Comparison of ENCODE assay signal across 11 mouse cellular contexts in the genomic region with DNA sequence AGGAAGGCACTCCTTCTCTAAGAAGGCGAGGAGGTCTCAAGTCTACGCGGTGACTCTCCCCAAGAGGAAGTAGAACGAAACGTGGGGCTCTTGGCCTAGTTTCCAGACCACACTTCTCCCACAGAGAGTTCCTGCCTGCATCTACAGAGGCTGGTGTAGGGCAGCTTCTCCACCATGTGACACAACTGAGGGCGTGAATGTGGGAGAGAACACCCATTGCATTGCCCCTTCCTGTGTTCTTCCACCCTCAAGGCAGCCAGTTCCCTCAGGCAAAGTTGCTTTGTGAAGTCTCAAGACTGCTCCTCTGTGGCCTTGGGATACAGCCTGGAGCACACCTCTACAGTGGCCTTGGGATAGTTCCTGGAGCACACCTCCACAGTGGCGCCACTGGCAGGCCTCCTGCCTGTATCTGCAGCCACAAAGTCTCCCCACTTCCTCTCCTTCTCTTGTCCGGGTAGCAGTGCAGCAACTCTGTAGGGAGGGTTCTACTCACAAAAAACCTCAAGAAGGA. TPM values are rescaled to one million over a fixed set of nuclear protein-coding genes. Genes with fewer than 3 reads are reported as not detected.
DNase-seq lines count a peak whose midpoint lies in the region; ATAC-seq and TF ChIP-seq lines count a peak whose summit lies in the region.
"Had no signal": no experiment of that assay in that cellular context is flagged by ENCODE, and none has a peak within 500 bp of the region (broad histone marks: within the 10 kb centered on the region; RNA-seq: fewer than 3 reads in every experiment).

No protein-coding gene starts in this region.

- no peak for TF ChIP-seq POLR2A in liver, adult 2 months (IDR thresholded peaks at IDR 0.05; ENCODE audit: extremely low read depth, insufficient read depth, low read length)
- no peak for TF ChIP-seq POLR2A in bone marrow, adult 2 months (IDR thresholded peaks at IDR 0.05; ENCODE audit: borderline replicate concordance, control insufficient read depth, low read depth, low read length)

- TF ChIP-seq CTCF in liver, adult 2 months (IDR thresholded peaks at IDR 0.05; ENCODE audit: low read depth, low read length) = no peak
- no peak for TF ChIP-seq CTCF in bone marrow, adult 2 months (IDR thresholded peaks at IDR 0.05; ENCODE audit: control insufficient read depth, insufficient read depth, low read length)

- peaks cover 16% of the 10 kb centered on the region for H3K4me1 ChIP-seq in liver, adult 2 months (ENCODE audit: control insufficient read depth, insufficient read depth, low read length)
- H3K4me1 ChIP-seq in bone marrow, adult 2 months (ENCODE audit: control insufficient read depth, insufficient read depth, low read length) = peaks cover 17% of the 10 kb centered on the region; the same call in 1 of the 2 replicates
- peaks cover 63% of the 10 kb centered on the region for H3K4me1 ChIP-seq in liver, embryonic 15.5 days (replicated peaks)
- peaks cover 18% of the 10 kb centered on the region for H3K4me1 ChIP-seq in intestine, embryonic 16.5 days (ENCODE audit: control insufficient read depth, insufficient read depth, low read length)

- no peak overlapping the region for H3K9ac ChIP-seq in liver, adult 2 months (ENCODE audit: low read depth, low read length)
- no peak overlapping the region; the same call in 1 of the 2 replicates for H3K9ac ChIP-seq in liver, embryonic 15.5 days
- no peak overlapping the region for H3K9ac ChIP-seq in intestine, embryonic 16.5 days (ENCODE audit: low read depth, low read length)

- H3K9me3 ChIP-seq in liver, embryonic 15.5 days (replicated peaks) = no peaks in the 10 kb centered on the region
- H3K9me3 ChIP-seq in intestine, embryonic 16.5 days (ENCODE audit: control insufficient read depth, low read length) = no peaks in the 10 kb centered on the region

- 0 out of 2 replicates have a peak overlapping the region, but pooled peaks have one; percentile 29 for H3K27ac ChIP-seq in liver, adult 2 months (replicated peaks; ENCODE audit: insufficient read depth, low read depth, low read length)
- H3K27ac ChIP-seq in bone marrow, adult 2 months (ENCODE audit: control insufficient read depth, insufficient read depth, low read depth, low read length, poor library complexity) = peak overlapping the region; percentile 76
- H3K27ac ChIP-seq in liver, embryonic 15.5 days (replicated peaks) = peak overlapping the region; percentile 83
- no peak overlapping the region; the same call in 1 of the 2 replicates for H3K27ac ChIP-seq in intestine, embryonic 16.5 days (ENCODE audit: low read length)

- peak; percentile 35 for DNase-seq in liver, adult 2 months (ENCODE audit: extremely low read depth, low read depth, low spot score)
- DNase-seq in liver = no peak
- DNase-seq in thymus, adult 18-20 months = peak; percentile 73 to 87
- DNase-seq in gastrocnemius, postnatal 25 days = no peak
- DNase-seq in left cerebral cortex, adult 18-20 months (ENCODE audit: low spot score in 2 of 2) = no peak
- DNase-seq: kidney, postnatal 14 days had no signal

- H3K4me2 ChIP-seq in liver, embryonic 15.5 days = peak overlapping the region; percentile 97
- H3K4me2 ChIP-seq in intestine, embryonic 16.5 days (ENCODE audit: low read depth, low read length) = no peak overlapping the region

- H3K79me2 ChIP-seq in liver, adult 2 months (ENCODE audit: control insufficient read depth, insufficient read depth, low read length) = peaks cover 18% of the 10 kb centered on the region

- no peaks in the 10 kb centered on the region for H3K36me3 ChIP-seq in liver, adult 2 months (ENCODE audit: control insufficient read depth, insufficient read depth, low read length)
- peaks cover 24% of the 10 kb centered on the region for H3K36me3 ChIP-seq in liver, embryonic 15.5 days (replicated peaks)
- peaks cover 2% of the 10 kb centered on the region; the same call in 1 of the 2 replicates for H3K36me3 ChIP-seq in intestine, embryonic 16.5 days (ENCODE audit: control insufficient read depth, insufficient read depth, low read length)

- ATAC-seq in liver, embryonic 15.5 days (ENCODE audit: insufficient read depth) = no peak
- no peak for ATAC-seq in intestine, embryonic 16.5 days

- 87% methylated on average over 8 of the region's 8 CpGs for WGBS in liver, adult 2 months
- WGBS in bone marrow, adult 2 months = 11% methylated on average over 8 of the region's 8 CpGs
- 48% methylated on average over 8 of the region's 8 CpGs for WGBS in liver, embryonic 15.5 days (ENCODE audit: insufficient replicate concordance)
- 84% methylated on average over 8 of the region's 8 CpGs for WGBS in intestine, embryonic 16.5 days

- no peak overlapping the region for H3K4me3 ChIP-seq in liver, adult 2 months (ENCODE audit: insufficient read depth, low read depth, low read length)
- peak overlapping the region; percentile 6 for H3K4me3 ChIP-seq in bone marrow, adult 2 months (replicated peaks; ENCODE audit: control insufficient read depth, low read depth, low read length)
- H3K4me3 ChIP-seq in liver, embryonic 15.5 days (replicated peaks) = peak overlapping the region; percentile 97
- H3K4me3 ChIP-seq in intestine, embryonic 16.5 days (ENCODE audit: low read length) = no peak overlapping the region

- no peaks in the 10 kb centered on the region for H3K27me3 ChIP-seq in liver, adult 2 months (ENCODE audit: control insufficient read depth, insufficient read depth, low read length)
- H3K27me3 ChIP-seq in liver, embryonic 15.5 days = no peaks in the 10 kb centered on the region
- no peaks in the 10 kb centered on the region for H3K27me3 ChIP-seq in intestine, embryonic 16.5 days (replicated peaks; ENCODE audit: control insufficient read depth, insufficient read depth, low read length)

RNA-seq across cellular contexts. Expression of a gene that starts 1.9 kb away (rescaled TPM):
- 5.3 and 6.8 TPM in 2 replicates for total RNA-seq in liver, adult 2 months (2014; rRNA removed)
- 22.8 and 24.2 TPM in 2 replicates for polyA plus RNA-seq in liver, adult 2 months (2012; rRNA removed)
- polyA plus RNA-seq in bone marrow, adult 2 months (2011; ENCODE audit: insufficient read depth, insufficient read length, low replicate concordance, missing spikeins) = 17.4 and 32.7 TPM in 2 replicates
- polyA plus RNA-seq in liver, embryonic 15.5 days (2015; fragmentation: Nextera tagmentation; extraction: Ambion mirVana) = 11.5 and 15.1 TPM in 2 replicates
- 29.2 and 30.4 TPM in 2 replicates for polyA plus RNA-seq in intestine, embryonic 16.5 days (2015; fragmentation: Nextera tagmentation; extraction: Ambion mirVana)
- 10 to 100 TPM; 24.7 to 30.7 TPM for total RNA-seq in gastrocnemius, postnatal 25 days (2021)
- 10 to 100 TPM; 37.7 to 50.0 TPM for total RNA-seq in left cerebral cortex, adult 18-20 months (2021)

RNA-seq across cellular contexts. Expression of a gene that starts 2.0 kb away (rescaled TPM):
- 7.0 and 13.5 TPM in 2 replicates for total RNA-seq in liver, adult 2 months (2014; rRNA removed)
- 21.1 and 27.0 TPM in 2 replicates for polyA plus RNA-seq in liver, adult 2 months (2012; rRNA removed)
- polyA plus RNA-seq in bone marrow, adult 2 months (2011; ENCODE audit: insufficient read depth, insufficient read length, low replicate concordance, missing spikeins) = 62.9 and 122 TPM in 2 replicates
- polyA plus RNA-seq in liver, embryonic 15.5 days (2015; fragmentation: Nextera tagmentation; extraction: Ambion mirVana) = 12.4 and 13.1 TPM in 2 replicates
- 37.9 and 43.6 TPM in 2 replicates for polyA plus RNA-seq in intestine, embryonic 16.5 days (2015; fragmentation: Nextera tagmentation; extraction: Ambion mirVana)
- total RNA-seq in gastrocnemius, postnatal 25 days (2021) = 1 to 10 TPM; 6.7 to 7.4 TPM
- 10 to 100 TPM; 25.4 to 28.7 TPM for total RNA-seq in left cerebral cortex, adult 18-20 months (2021)

RNA-seq across cellular contexts. Expression of a gene that starts 13.4 kb away (rescaled TPM):
- total RNA-seq in liver, adult 2 months (2014; rRNA removed) = not detected in 2 replicates
- polyA plus RNA-seq in liver, adult 2 months (2012; rRNA removed) = 0.44 and 0.46 TPM in 2 replicates
- 2.2 TPM in 1 of 2 replicates, not detected in the other for polyA plus RNA-seq in bone marrow, adult 2 months (2011; ENCODE audit: insufficient read depth, insufficient read length, low replicate concordance, missing spikeins)
- polyA plus RNA-seq in liver, embryonic 15.5 days (2015; fragmentation: Nextera tagmentation; extraction: Ambion mirVana) = 0.38 and 0.64 TPM in 2 replicates
- polyA plus RNA-seq in intestine, embryonic 16.5 days (2015; fragmentation: Nextera tagmentation; extraction: Ambion mirVana) = 0.73 and 0.83 TPM in 2 replicates
- 10 to 100 TPM in 1 of 2 experiments, 1 to 10 TPM in 1; 5.4 to 11.7 TPM for total RNA-seq in gastrocnemius, postnatal 25 days (2021)
- total RNA-seq in left cerebral cortex, adult 18-20 months (2021) = under 1 TPM; 0.51 to 0.61 TPM
- polyA plus RNA-seq: erythroblast, embryonic 14.5 days; neural tube, embryonic 11.5 days had no signal

RNA-seq across cellular contexts. Expression of a gene that starts 30.7 kb away (rescaled TPM):
- total RNA-seq in liver, adult 2 months (2014; rRNA removed) = 15.3 and 20.9 TPM in 2 replicates
- 68.7 and 71.4 TPM in 2 replicates for polyA plus RNA-seq in liver, adult 2 months (2012; rRNA removed)
- 2.4 and 6.3 TPM in 2 replicates for polyA plus RNA-seq in bone marrow, adult 2 months (2011; ENCODE audit: insufficient read depth, insufficient read length, low replicate concordance, missing spikeins)
- 24.3 and 25.1 TPM in 2 replicates for polyA plus RNA-seq in liver, embryonic 15.5 days (2015; fragmentation: Nextera tagmentation; extraction: Ambion mirVana)
- polyA plus RNA-seq in intestine, embryonic 16.5 days (2015; fragmentation: Nextera tagmentation; extraction: Ambion mirVana) = 80.4 and 81.7 TPM in 2 replicates
- total RNA-seq in gastrocnemius, postnatal 25 days (2021) = 1 to 10 TPM; 4.2 to 5.2 TPM
- 10 to 100 TPM; 25.3 to 27.4 TPM for total RNA-seq in left cerebral cortex, adult 18-20 months (2021)

RNA-seq across cellular contexts. Expression of a gene that starts 41.2 kb away (rescaled TPM):
- 13.9 and 23.4 TPM in 2 replicates for total RNA-seq in liver, adult 2 months (2014; rRNA removed)
- polyA plus RNA-seq in liver, adult 2 months (2012; rRNA removed) = 24.4 and 34.2 TPM in 2 replicates
- 168 and 494 TPM in 2 replicates for polyA plus RNA-seq in bone marrow, adult 2 months (2011; ENCODE audit: insufficient read depth, insufficient read length, low replicate concordance, missing spikeins)
- 196 TPM in 2 replicates for polyA plus RNA-seq in liver, embryonic 15.5 days (2015; fragmentation: Nextera tagmentation; extraction: Ambion mirVana)
- 338 and 349 TPM in 2 replicates for polyA plus RNA-seq in intestine, embryonic 16.5 days (2015; fragmentation: Nextera tagmentation; extraction: Ambion mirVana)
- total RNA-seq in gastrocnemius, postnatal 25 days (2021) = 1 to 10 TPM; 7.6 to 8.9 TPM
- 1 to 10 TPM; 7.9 to 8.7 TPM for total RNA-seq in left cerebral cortex, adult 18-20 months (2021)

Comparison
In these comparisons a context has a peak if more than half of its experiments do, and no peak if none do; other contexts are left out.
1. DNase-seq: peak in liver, adult 2 months (single experiment) and thymus, adult 18-20 months (2 of 2); none in liver (single experiment), gastrocnemius, postnatal 25 days (single experiment) and left cerebral cortex, adult 18-20 months (0 of 2).
2. H3K4me3 ChIP-seq: peak in bone marrow, adult 2 months (single experiment) and liver, embryonic 15.5 days (single experiment); none in liver, adult 2 months (single experiment) and intestine, embryonic 16.5 days (single experiment).